Mouse (Mus musculus): Measurements from ENCODE around the gene Asic2.

Gene Asic2

GRCm38 (mm10) chr11:81515754-81516153, 452.5 kb downstream of the Asic2 start:
- DNase-seq (ENCODE audit: low spot score), result no peak

DNA sequence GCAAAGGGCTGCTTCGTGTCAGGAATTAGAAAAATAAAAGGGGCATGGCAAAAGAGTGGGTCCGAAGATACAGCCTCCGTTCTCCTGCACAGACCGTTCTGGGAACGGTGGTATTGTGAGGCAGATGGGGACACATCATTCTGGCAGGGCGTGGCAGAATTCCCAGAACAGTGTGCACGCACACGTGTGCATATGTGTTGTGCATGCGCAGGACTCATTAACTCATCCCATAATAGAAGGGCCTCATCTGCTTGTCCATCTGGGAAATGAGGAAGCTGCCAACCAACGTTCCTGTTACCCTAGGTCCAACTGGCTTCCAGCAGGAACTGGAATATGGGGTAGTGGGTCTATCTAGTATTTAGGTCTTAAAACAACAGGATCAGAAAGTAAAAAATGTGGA, 455.8 kb downstream of the Asic2 start:
- DNase-seq (ENCODE audit: low spot score), result no peak

GRCm38 (mm10) chr11:81511401-81511800, 456.9 kb downstream of the Asic2 start:
- no peak for DNase-seq (ENCODE audit: low spot score)

- DNase-seq (ENCODE audit: low spot score), result no peak
Observed at GRCm38 (mm10) chr11:81508385-81509233, 459.6 kb downstream of the Asic2 start.

DNA sequence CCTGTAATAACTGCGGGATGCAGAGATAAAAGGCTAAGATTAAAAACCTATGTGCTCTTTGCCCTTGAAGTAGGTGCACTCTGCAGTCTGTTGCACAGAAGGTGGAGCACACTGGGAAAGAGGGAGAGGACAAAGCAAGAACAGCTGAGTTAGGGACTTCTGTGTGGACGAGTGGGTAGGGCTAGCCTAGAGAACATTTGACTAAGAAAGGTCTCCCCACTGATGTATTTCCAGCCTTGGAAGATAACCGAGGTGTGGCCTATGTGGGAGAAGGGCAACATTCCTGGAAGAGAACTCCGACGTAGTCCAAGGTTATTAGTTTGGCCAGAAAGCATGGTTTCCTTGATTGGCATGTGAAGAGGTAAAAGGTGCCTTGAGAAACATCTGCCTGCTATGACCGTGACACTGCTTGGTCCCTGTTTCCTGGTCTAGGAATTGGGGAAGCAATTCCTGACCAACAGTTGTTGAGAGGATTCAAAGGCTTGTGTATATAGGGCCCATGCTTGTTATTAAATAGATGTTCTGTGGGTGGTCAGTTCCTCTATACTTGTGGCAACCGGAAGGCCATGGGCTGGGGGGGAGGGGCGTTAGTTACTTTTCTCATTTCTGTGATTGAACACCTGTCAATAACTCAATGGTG, 463.3 kb downstream of the Asic2 start:
- DNase-seq (ENCODE audit: low spot score), result no peak

- no peak for DNase-seq (ENCODE audit: low spot score)
Observed at GRCm38 (mm10) chr11:81501473-81502246, 466.6 kb downstream of the Asic2 start.

- DNase-seq (ENCODE audit: low spot score), result no peak
Observed at GRCm38 (mm10) chr11:81498990-81499389, 469.3 kb downstream of the Asic2 start.

- no peak for DNase-seq (ENCODE audit: low spot score)
Observed at GRCm38 (mm10) chr11:81497652-81498391, 470.4 kb downstream of the Asic2 start.

GRCm38 (mm10) chr11:81496446-81496845, 471.8 kb downstream of the Asic2 start:
- no peak for DNase-seq (ENCODE audit: low spot score)

DNA sequence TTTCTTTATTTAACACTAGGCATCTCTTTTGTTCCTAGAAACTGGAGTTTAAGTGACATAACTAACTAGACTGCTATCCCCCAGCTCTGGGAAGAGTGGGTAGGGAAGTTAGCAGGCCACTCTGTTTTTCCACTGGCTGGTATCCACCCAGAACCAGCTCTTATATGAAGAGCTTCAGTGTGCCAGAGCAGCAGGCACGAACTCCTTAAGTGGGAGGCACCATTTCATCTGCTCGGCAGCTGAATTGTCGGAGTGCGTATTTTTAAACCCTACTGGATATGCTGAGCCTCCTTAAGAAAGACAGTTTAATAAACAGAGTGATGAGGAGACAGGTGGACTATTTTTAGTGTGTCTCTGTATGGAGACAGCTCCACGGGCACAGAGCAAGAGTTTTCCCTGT, 475.9 kb downstream of the Asic2 start:
- no peak for DNase-seq (ENCODE audit: low spot score)

- DNase-seq (ENCODE audit: low spot score), result no peak
Observed at GRCm38 (mm10) chr11:81489144-81489735, 479.0 kb downstream of the Asic2 start.

GRCm38 (mm10) chr11:81488681-81489080, 479.6 kb downstream of the Asic2 start:
- no peak for DNase-seq (ENCODE audit: low spot score)

DNA sequence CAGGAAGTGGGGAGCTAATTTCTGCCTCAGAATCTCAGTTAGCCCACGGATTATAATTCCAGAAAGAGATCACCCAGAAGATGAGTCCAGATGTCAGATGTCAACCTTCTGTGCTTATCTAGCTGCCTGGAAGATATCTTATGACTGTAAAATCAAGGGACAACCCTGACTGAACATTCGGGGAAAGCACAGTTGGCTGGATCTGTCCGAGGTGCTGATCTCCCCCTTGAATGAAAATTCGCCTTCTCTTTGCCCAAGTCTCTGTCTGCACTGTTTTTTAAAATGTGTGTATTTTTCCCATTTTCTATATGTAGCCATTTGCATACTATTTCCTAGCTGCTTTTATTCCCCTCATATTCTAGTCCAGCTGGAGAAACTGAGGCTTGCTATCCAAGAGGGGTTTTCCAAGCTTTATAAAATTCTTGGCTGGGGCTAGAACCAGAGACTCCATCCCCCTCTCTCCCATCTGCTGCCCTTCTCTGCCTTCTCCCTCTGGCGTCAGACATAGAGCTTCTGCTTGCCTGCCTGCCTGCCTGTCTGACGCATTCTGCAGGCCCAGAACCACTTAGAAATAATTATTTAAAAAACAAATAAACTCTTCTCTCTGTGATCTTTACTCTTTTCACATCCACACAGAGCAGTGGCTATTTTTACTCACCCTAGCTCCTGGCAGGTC, 481.9 kb downstream of the Asic2 start:
- DNase-seq (ENCODE audit: low spot score), result no peak

GRCm38 (mm10) chr11:81481198-81481597, 487.1 kb downstream of the Asic2 start:
- no peak for DNase-seq (ENCODE audit: low spot score)

DNA sequence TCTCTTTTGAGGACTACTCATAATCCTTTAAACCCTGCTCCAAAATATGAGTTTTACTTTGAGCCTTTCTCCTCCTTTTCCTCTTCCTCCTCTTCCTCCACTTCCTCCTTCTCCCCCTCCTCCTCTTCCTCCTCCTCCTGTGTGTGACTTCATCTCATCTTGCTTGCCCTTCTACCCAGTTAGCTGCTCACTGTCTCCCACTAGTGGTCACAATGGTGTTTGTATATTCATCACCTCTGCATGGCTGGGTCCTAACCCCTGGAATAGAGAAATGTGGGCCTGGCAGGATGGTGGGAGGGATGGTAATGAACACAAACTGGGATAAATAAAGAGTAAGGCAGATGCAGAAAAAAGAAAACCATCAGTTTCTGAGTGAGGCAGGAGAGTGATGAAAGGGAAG, 492.0 kb downstream of the Asic2 start:
- DNase-seq (ENCODE audit: low spot score), result no peak

DNA sequence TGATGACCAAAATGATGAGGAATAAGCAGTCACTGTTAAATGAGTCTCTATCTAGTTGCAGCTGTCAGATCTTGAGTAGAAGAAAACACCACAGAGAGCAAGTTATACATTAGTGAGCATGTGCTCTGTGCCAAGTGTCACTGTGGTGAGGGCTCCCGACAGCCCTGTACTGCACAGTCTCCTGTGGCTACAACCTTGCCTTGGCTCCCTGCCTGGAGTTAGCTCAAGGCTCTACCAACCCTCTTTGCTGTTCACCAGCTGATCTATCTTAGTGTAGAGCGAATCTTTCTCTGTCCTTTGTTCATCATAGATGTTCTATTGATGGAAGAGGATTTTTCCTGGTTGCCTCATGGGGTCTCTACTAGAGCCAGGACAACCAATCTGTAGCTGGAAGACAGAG, 494.1 kb downstream of the Asic2 start:
- DNase-seq (ENCODE audit: low spot score), result no peak

DNA sequence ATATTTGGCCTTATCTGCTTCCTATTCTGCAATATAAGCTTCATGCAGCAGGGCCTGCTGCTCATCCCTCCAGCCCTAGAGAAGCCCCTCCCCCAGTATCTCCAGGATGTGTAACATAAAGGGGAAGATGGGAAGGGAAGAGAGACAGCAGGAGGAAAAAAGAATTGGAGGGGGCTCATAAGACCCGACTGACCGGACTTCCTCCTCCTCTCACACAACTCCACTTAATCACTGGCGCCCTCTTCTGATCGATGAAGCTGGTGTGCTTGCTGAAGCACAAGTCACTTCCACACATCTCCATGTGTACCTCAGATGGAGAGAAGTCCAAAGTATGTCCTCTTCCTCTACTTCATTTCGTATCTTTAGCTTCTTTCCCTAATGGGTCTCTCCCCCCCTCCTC, 506.1 kb downstream of the Asic2 start:
- no peak for DNase-seq (ENCODE audit: low spot score)

GRCm38 (mm10) chr11:81461748-81462147, 506.5 kb downstream of the Asic2 start:
- DNase-seq (ENCODE audit: low spot score), result no peak

- no peak for DNase-seq (ENCODE audit: low spot score)
Observed at GRCm38 (mm10) chr11:81454921-81455320, 513.3 kb downstream of the Asic2 start.

DNA sequence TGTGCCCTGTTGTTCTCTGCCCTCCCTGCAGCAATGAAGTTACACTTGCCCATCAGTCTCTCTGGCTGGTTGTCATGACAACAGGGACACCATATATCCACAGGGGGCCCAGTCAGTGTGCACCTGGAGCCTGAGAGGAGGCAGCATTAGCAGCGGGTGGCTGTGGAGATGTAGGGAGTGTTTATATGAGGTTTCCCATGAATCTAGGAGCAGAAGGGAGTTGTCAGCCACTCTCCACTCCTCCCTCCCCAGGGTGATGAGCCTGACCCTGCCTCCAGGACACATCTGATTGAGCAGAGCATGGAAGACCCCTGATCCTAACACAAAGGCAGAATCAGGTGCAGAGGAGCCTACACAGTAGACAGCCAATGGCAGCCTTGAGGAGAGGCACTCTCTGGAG, 514.1 kb downstream of the Asic2 start:
- DNase-seq (ENCODE audit: low spot score), result no peak

DNA sequence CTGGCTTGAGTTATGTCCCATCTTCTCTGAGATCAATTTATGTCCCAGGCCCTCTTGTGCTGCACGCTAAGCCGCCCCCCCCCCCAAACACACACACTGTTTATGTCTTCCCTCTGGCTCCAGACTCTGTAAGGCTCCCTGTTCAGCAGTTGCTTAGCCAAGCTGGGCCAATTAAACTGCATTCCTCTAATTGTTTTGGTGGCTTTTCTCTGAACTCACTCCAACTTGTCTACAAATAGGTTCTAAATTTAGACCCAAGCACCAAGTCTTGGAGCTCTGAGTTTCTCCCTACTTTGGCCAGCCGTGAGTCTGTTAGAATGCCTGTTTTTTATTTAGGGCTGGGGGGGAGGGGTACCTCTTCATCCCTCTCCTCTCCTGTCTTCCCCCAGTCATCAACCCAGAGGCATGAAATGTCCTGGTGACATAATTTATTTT, 519.0 kb downstream of the Asic2 start:
- no peak for DNase-seq (ENCODE audit: low spot score)

Measured in T-cell, adult 2 months (primary cell).